Mouse (Mus musculus) adrenal gland (tissue): ENCODE data around the gene Gm14496.
"Not testable (repeated sequence)": the region's sequence is repeated elsewhere in the genome, so short reads cannot be mapped to it uniquely, and the experiment has no call there.

ENCODE experiments used
- intact Hi-C: fragments of 180-260 bp; cut with DNase I; formaldehyde crosslinking; loops from one replicate; pipeline ENCODE4 v1.15.1; 2025
- long read RNA-seq, 2 experiments: library from polyadenylated mRNA; unstranded; transcript quantifications; one replicate each; pipeline ENCODE4 v2.0.0; 2020; ENCODE audit warnings: borderline replicate concordance in 1 of 2; ENCODE audit not compliant: insufficient replicate concordance in 1 of 2

The Gm14496 gene
- long read RNA-seq, experiment 1, result 0 reads
- long read RNA-seq, experiment 2, result 0 reads

GRCm38 (mm10) chr2:181990829-181991228, at the start of gene Gm14496:
Gm14496 (plus strand) TSS chr2:181991129.
- intact Hi-C loops, result no loop called here

DNA sequence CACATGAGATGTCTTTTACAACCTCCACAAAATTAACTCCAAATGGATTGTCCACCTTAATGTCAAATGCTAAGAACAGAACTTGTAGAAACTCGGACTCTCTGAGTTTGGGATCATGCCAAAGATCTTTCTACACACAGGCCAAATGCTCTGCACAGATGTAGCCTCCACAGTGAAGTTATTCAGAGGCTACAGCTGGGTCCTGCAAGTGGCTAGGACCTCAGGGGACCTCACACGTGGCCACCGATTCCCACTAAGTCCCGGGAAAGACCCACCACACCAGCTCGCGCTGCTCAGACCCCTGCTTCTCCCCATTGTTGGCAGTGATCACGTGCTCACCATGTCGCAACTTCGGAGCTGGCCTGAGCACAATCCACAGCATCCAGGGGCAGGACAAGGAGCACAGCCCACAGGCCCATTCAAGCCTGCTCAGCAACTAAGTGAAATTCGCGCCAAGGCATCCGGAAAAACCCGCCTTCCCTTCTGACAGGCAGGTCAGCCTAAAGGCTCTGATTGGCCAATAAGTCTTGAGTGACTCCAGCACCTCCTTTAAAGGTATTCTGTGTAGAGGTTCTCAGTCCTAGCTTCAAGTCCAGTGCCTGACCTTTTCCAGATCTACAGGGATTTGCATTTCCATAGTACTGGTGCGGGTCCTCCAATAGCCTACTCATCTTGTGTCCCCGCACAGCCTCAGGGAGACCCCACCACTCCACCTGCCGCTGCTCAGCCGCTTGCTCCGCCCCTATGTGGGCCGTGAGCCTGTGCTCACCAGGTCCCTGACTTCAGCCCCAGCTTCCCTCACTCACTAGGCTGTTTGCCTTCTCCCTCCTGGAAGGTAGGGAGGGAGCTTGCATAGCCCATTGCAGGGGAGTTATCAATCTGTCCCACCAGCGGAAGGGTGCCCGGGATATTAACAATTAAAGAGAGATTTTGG, 37.9 kb upstream of the Gm14496 start:
- intact Hi-C loops, result not testable (repeated sequence)

DNA sequence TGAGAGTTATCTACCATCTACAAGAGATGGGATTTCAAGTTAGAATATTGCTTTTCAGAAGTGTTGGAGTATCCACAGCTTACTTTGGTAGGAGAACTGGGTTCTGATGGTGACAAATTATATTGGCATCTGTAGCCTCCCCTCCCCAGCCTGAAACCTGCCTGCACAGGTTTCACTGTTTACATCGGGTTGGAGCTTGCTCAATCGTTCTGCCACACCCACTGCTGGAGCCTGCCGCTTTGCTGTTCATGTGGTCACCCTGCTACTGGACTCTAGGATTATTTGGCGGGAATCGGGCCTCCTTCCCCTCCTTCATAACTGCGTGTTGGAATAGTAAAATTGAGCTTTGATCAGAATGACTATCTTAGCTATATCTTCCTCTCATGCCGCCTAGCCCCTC, 22.5 kb upstream of the Gm14496 start:
- intact Hi-C loops, result no loop called here

GRCm38 (mm10) chr2:181969187-181969586, 21.7 kb upstream of the Gm14496 start:
- intact Hi-C loops, result no loop called here

GRCm38 (mm10) chr2:181981969-181982368, 9.0 kb upstream of the Gm14496 start:
- intact Hi-C loops, result not testable (repeated sequence)
